Mouse (Mus musculus) G1E (cell line): ENCODE results near the gene Coro1b.

ENCODE experiments used
- CTCF ChIP-seq: IDR thresholded peaks from 2 replicates; pipeline ENCODE4 v1.5.1; 2012; ENCODE audit warnings: low read depth, low read length, inconsistent platforms, mixed read lengths
- GATA1 ChIP-seq: IDR thresholded peaks from 2 replicates; pipeline ENCODE4 v1.6.1; 2012; ENCODE audit warnings: borderline replicate concordance, low read length, inconsistent platforms, mixed read lengths
- GATA2 ChIP-seq: IDR thresholded peaks from 2 replicates; pipeline ENCODE4 v1.6.1; 2012; ENCODE audit warnings: low read depth, low read length, inconsistent platforms, borderline replicate concordance

- peak; percentile 93 for TF ChIP-seq CTCF
- TF ChIP-seq GATA2: no peak
- TF ChIP-seq GATA1: no peak
These were observed 49.4 kb upstream of the Coro1b start for GRCm38 (mm10) chr19:4099056-4099455.
